Mouse (Mus musculus) liver, postnatal 0 days (tissue): ENCODE measurements around the gene Prox2. TPM values are rescaled to one million over a fixed set of nuclear protein-coding genes. Genes with fewer than 3 reads are reported as not detected.

Experiments used
- ATAC-seq: fragments of 200-750 bp; cut with Nextera tagmentation; 2 replicates; pipeline ENCODE4 v1.8.0; 2017; ENCODE audit warnings: mild to moderate bottlenecking, moderate library complexity
- DNase-seq: peaks from one replicate; pipeline ENCODE4 v3.0.0-alpha.2; 2016
- H3K27ac ChIP-seq: fragments of 300-500 bp; sonication (generic); 2 replicates; pipeline ENCODE4 v1.5.1; 2014; ENCODE audit warnings: antibody characterized with exemption, moderate library complexity, mild to moderate bottlenecking, low read depth
- H3K27me3 ChIP-seq: fragments of 300-500 bp; sonication (generic); 2 replicates; pipeline ENCODE4 v1.6.1; 2014; ENCODE audit warnings: low read length, control low read depth, mixed read lengths; ENCODE audit not compliant: insufficient read depth
- H3K36me3 ChIP-seq: fragments of 300-500 bp; sonication (generic); replicated peaks from 2 replicates; pipeline ENCODE4 v1.6.1; 2014; ENCODE audit warnings: mild to moderate bottlenecking, control low read depth, low read length, moderate library complexity, mixed read lengths; ENCODE audit not compliant: insufficient read depth
- H3K4me1 ChIP-seq: fragments of 300-500 bp; sonication (generic); 2 replicates; pipeline ENCODE4 v1.6.1; 2014; ENCODE audit warnings: antibody characterized with exemption, mild to moderate bottlenecking, control low read depth; ENCODE audit not compliant: insufficient read depth
- H3K4me2 ChIP-seq: fragments of 300-500 bp; sonication (generic); 2 replicates; pipeline ENCODE4 v1.6.1; 2014; ENCODE audit warnings: low read depth, mild to moderate bottlenecking, low read length, moderate library complexity, mixed read lengths
- H3K4me3 ChIP-seq: fragments of 300-500 bp; sonication (generic); 2 replicates; pipeline ENCODE4 v1.5.1; 2014; ENCODE audit warnings: low read depth, low read length
- H3K9ac ChIP-seq: fragments of 300-500 bp; sonication (generic); replicated peaks from 2 replicates; pipeline ENCODE4 v1.6.1; 2014; ENCODE audit warnings: mild to moderate bottlenecking, moderate library complexity
- H3K9me3 ChIP-seq: fragments of 300-500 bp; sonication (generic); 2 replicates; pipeline ENCODE4 v1.6.1; 2016; ENCODE audit warnings: mild to moderate bottlenecking, control low read depth, low read length, mixed read lengths
- CTCF ChIP-seq: sonication (generic); IDR thresholded peaks from 2 replicates; pipeline ENCODE4 v1.5.1; 2016; ENCODE audit warnings: antibody characterized with exemption, low read depth
- EP300 ChIP-seq: IDR thresholded peaks from 2 replicates; pipeline ENCODE4 v1.6.1; 2016; ENCODE audit warnings: antibody characterized with exemption, low read depth, mild to moderate bottlenecking
- WGBS: fragments of 180-500 bp; shearing (Covaris S2); extraction: QIAGEN DNeasy Blood & Tissue Kit; methylation state at CpG from one replicate; pipeline ENCODE4 v1.1.7; 2014; ENCODE audit not compliant: insufficient replicate concordance; 5-methylcytosine and 5-hydroxymethylcytosine counted together
- polyA plus RNA-seq: library from polyadenylated mRNA; unstranded; fragments of >200 nt; fragmentation: Nextera tagmentation; extraction: Ambion mirVana; gene quantifications from 2 replicates; pipeline ENCODE4 v1.2.1, GENCODE M21; 2015

The Prox2 gene
- 2.3 and 2.8 TPM in 2 replicates for polyA plus RNA-seq

DNA sequence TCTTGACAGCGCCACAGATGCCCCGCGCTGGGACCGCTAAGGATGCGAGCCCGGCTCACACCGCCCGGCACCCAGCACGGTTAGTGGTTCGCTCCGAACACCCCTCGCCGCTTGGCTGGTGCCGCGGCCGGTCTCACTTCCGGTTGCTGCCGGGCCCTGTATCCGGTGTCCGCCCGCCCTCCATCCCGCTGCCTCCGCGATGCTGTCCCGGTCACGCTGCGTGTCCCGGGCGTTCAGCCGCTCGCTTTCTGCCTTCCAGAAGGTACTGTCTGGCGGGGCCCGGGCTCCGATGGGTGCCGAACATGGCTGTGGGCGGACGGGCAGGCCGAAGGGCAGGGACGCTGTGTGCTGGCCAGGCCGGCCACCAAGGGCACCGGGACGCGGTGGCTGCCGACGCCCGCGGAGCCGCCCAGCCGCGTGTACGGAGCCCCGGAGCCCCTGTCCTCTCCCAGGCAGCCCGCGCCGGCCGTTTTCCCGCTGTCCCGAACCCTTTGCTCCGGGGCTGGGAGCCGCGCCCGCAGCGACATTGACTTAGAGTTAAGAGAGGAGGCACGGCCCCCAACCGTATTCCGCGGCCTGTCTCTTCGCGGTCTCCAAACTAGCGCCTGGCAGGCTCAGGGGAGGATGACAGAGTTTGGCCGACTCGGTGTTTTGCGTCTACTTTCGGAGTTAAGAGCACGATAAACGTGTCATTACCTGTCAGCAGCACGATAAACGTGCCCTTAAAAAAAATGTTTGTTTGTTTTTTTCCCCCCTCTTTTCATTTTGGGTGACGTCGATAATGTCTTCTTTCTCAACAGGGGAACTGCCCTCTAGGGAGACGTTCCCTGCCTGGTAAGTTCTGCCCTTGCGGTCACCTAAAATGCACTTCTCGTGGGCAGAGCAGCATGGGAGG lies at the start of gene Prox2, which contains the start of gene Dlst:
Prox2 (minus strand) TSS at position 62 of the 895 bp plus-strand sequence.
Dlst (plus strand) TSS at position 136 of the 895 bp plus-strand sequence.
- Histone ChIP-seq H3K27me3 (no peaks in the 10 kb centered on the region), H3K4me1 (peaks cover 44% of the 10 kb centered on the region), H3K9ac (peak within 1 kb of the TSS; percentile 98), H3K4me2 (peak within 1 kb of the TSS; percentile 90), H3K4me3 (peak within 1 kb of the TSS; percentile 96), H3K36me3 (peaks cover 20% of the 10 kb centered on the region), H3K27ac (peak within 1 kb of the TSS; percentile 97), H3K9me3 (no peaks in the 10 kb centered on the region)
- under 1% methylated on average over 78 of the region's 83 CpGs for WGBS
- DNase-seq (peak; percentile 93), ATAC-seq (peak; percentile 96)
- TF ChIP-seq CTCF, result no peak
- peak; percentile 56; the same call in 1 of the 2 replicates for TF ChIP-seq EP300

DNA sequence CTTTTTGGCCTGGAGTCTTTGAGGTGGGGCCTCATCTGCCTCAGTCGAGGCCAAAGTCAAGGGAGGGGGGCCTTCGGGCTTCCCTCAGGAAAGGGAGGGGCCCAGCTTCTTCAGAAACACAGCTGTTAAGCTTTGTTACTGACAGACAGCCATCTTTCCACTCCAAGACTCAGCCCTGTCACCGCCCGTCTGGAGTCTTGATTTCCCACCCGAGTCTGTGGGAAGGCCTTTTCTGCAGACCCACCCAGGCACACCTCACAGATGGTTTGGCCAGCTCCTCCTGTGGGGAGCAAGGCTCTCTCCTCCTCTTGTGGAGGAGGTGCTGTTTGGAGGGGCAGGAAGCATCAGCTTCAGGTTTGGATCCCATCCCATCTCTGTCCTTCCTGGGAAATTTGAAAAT lies 49.0 kb upstream of the Prox2 start:
- no peaks in the 10 kb centered on the region for H3K9me3 ChIP-seq
- ATAC-seq, result no peak
- no peak overlapping the region for H3K27ac ChIP-seq

DNA sequence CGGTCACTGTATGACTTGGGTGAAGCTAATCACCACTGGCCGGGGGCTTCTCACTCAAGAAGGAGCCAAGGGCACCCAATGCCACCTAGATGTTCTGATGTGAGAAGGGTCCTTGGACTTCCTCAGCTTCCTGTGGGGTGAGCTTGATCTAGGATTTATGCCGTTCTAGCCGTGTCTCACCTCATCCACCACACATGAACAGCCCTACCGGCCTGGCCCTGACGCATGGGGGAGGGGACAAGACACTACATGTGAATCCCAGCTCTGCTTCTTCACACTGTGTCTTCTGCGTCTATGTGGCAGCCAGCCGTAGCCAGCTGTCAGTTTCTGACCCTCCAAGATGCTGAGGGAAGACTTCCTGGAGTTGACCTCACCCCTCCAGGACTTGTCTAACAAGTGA lies 48.2 kb upstream of the Prox2 start:
- no peaks in the 10 kb centered on the region for H3K36me3 ChIP-seq
- no peaks in the 10 kb centered on the region for H3K4me1 ChIP-seq
- H3K9me3 ChIP-seq, result no peaks in the 10 kb centered on the region
- H3K27me3 ChIP-seq, result no peaks in the 10 kb centered on the region
- H3K27ac ChIP-seq, result no peak overlapping the region
- ATAC-seq (no peak), DNase-seq (no peak)
- no peak overlapping the region for H3K9ac ChIP-seq
- no peak overlapping the region for H3K4me2 ChIP-seq
- 84% methylated on average over 8 of the region's 8 CpGs for WGBS
- TF ChIP-seq CTCF, result no peak
- TF ChIP-seq EP300, result no peak
- H3K4me3 ChIP-seq, result no peak overlapping the region

More for the DNA sequence above, 49.0 kb upstream of the Prox2 start:
- WGBS, result 63% methylated on average over 5 of the region's 5 CpGs
- H3K27me3 ChIP-seq, result no peaks in the 10 kb centered on the region
- H3K9ac ChIP-seq, result no peak overlapping the region
- DNase-seq, result no peak
- H3K4me2 ChIP-seq, result no peak overlapping the region
- H3K36me3 ChIP-seq, result no peaks in the 10 kb centered on the region
- no peak overlapping the region for H3K4me3 ChIP-seq
- no peaks in the 10 kb centered on the region for H3K4me1 ChIP-seq
- no peak for TF ChIP-seq EP300
- TF ChIP-seq CTCF, result no peak

DNA sequence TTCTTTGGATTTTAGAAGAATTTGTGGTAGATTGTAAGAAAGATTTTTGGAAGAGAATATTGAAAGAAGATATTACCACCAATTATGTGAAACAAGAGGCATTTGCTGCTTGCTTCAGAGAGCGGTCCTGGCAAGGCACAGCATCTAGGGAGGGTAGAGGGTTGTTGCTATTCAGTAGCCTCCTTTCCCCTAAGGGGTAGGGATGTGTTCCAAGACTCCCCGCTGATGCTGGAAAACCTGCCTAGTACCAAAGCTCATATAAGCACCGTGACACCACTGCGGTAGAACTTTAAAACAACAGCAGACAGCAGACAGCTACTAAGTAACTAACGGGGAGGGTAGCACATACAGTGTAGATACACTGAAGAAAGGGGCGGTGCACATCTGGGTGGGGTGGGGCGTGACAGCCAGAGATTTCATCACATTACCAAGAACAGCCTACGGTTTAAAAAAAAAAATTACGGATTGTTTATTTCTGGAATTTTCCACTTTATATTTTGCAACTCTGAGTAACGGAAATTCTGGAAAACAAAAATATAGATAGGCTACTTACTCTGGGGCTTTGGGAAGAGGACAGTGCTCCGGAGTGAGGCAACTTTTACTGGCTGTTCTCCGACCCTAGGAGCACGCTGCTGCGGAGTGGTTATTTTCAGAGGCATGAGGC lies 47.4 kb upstream of the Prox2 start:
- Histone ChIP-seq H3K27me3 (no peaks in the 10 kb centered on the region), H3K4me2 (no peak overlapping the region), H3K9me3 (no peaks in the 10 kb centered on the region), H3K9ac (no peak overlapping the region), H3K4me1 (no peaks in the 10 kb centered on the region), H3K36me3 (no peaks in the 10 kb centered on the region), H3K4me3 (no peak overlapping the region), H3K27ac (no peak overlapping the region)
- no peak for DNase-seq
- WGBS, result 80% methylated on average over 14 of the region's 14 CpGs
- ATAC-seq, result no peak
- TF ChIP-seq EP300 (no peak), CTCF (no peak)

DNA sequence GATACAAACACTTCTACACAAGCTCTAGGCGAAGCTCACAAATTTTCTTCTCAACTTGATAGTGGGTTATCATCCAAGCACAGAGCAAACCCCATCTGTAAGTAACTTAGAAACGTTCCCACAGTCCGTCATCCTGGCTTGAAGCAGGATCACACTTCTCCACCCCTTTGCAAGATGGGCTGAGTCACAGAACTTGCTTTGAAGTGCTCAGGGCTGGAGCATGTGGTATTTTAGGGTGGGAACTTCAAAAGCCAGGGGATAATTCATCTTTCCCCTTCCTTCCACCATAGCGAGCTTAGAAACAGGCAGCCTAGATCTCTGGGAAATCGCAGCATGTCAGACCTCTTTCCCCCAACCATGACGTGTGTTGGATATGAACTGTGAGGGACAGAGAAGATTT lies 45.8 kb upstream of the Prox2 start:
- DNase-seq (no peak), ATAC-seq (no peak)
- H3K27ac ChIP-seq, result no peak overlapping the region
- no peaks in the 10 kb centered on the region for H3K36me3 ChIP-seq
- no peak overlapping the region for H3K4me2 ChIP-seq
- H3K4me1 ChIP-seq, result peaks cover 5% of the 10 kb centered on the region
- no peak overlapping the region for H3K9ac ChIP-seq
- H3K27me3 ChIP-seq, result no peaks in the 10 kb centered on the region
- no peaks in the 10 kb centered on the region for H3K9me3 ChIP-seq
- 33% methylated on average over 6 of the region's 6 CpGs for WGBS
- no peak overlapping the region for H3K4me3 ChIP-seq
- TF ChIP-seq EP300 (no peak), CTCF (no peak)

DNA sequence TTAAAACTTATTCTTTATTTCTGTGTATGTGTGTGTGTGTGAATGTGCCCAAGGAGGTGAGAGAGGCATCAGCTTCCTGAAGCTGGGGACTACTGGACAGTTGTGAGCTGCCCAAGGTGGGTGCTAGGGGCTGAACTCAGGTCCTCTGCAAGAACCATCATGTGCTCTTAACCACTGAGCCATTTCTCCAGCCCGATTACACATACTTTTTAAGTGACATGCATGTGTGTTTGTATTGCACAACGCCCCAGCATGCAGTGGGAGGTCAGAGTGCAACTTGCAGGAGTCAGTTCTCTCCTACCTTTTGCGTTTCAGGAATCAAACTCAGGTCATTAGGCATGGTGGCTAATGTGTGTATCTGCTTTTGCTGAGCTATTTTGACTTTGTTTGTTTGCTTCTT lies 42.5 kb upstream of the Prox2 start:
- TF ChIP-seq EP300 (no peak), CTCF (no peak)
- Histone ChIP-seq H3K9me3 (no peaks in the 10 kb centered on the region), H3K4me1 (peaks cover 11% of the 10 kb centered on the region), H3K27me3 (0 out of 2 replicates have a peak, but pooled peaks cover 3% of the 10 kb centered on the region), H3K36me3 (no peaks in the 10 kb centered on the region), H3K4me2 (no peak overlapping the region), H3K9ac (no peak overlapping the region), H3K27ac (0 out of 2 replicates have a peak overlapping the region, but pooled peaks have one; percentile 18), H3K4me3 (no peak overlapping the region)
- WGBS, result 45% methylated on average over 3 of the region's 3 CpGs
- ATAC-seq (peak; percentile 62), DNase-seq (peak; percentile 45)
